Mouse (Mus musculus) layer of hippocampus, adult 8-10 months (tissue): ENCODE data around the gene 2510009E07Rik. TPM values are rescaled to one million over a fixed set of nuclear protein-coding genes. Genes with fewer than 3 reads are reported as not detected.

Source experiments
- DNase-seq, 2 experiments: peaks; one replicate each; pipeline ENCODE4 v3.0.0; 2022; ENCODE audit warnings: low spot score in 2 of 2
- total RNA-seq, 4 experiments: library from RNA; stranded (reverse); gene quantifications; 2 replicates each; pipeline ENCODE4 v1.2.4; 2022

The 2510009E07Rik gene
- total RNA-seq, 4 experiments from 2014 or later, result 36.8 to 48.1 (median 41.6) TPM

DNA sequence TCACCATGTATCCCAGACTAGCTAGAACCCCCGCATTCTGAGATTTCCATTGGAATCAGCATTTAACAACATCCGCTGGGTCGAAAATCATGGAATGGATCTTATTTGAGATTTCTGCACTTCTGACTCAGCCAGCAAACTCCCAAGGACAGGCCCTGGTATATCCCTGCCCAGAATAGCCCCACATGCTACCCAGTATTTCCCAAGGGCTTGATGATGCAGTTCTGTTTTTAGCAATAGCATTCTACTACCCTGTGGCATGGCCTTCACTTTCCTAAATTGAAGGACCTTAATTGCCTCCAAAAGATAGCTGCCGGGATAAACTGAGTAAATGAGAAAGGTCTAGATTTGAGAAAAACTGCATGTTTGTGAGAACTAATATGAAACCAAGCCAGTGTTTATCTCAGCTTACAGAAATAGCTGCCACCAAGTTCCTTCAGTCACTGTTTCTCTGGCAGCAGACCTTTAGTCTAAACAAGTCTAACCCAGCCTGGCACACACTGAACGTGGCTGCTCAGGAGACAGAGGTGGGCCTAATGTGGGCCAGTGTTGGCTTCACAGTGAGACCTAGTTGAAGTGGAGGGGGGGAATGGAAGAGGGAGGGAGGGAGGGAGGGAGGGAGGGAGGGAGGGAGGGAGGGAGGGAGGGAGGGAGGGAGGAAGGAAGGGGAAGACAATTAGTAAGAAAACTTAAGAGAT lies 58.2 kb downstream of the 2510009E07Rik start:
- DNase-seq, result no peak

DNA sequence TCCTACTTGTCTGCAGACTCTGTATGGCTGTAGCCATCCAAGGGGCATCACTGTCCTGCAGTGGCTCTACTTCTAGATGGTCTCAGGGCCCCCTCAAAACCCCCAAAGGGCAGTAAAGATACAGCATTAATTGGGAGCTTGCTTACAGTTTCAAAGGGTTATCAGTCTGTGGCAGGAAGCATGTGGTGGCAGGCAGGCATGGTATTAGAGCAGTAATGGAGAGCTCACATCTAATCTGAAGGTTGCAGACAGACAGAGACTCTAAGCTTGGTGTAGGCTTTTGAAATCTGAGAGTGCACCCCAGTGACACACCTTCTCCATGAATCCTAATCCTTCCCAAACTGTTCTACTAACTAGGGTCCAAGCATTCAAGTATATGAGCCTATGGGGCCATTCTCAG lies 60.0 kb downstream of the 2510009E07Rik start:
- DNase-seq, result no peak

- DNase-seq, result no peak
These were observed 62.6 kb downstream of the 2510009E07Rik start for GRCm38 (mm10) chr16:21631815-21632222.

DNA sequence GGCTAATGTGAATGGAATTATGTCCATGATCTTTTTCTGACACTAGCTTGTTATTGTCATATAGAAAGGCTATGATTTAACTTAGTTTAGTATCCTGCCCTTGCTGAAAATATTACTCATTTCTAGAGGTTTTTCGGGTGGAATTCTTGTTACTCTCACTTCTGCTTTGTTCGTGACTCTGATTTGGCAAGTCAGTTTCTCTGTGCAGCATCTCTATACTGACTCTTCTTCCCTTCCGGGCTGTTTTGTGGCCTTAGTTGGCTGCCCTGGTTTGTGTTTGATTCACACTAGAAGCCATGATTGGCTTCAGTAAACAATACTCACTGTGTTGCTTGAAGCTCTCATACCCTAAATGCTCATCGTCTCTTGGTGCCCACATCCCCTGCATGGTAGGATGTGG lies 63.9 kb downstream of the 2510009E07Rik start:
- DNase-seq, result no peak

GRCm38 (mm10) chr16:21628061-21628591 lies 66.3 kb downstream of the 2510009E07Rik start:
- DNase-seq, result no peak

GRCm38 (mm10) chr16:21627248-21627647 lies 67.2 kb downstream of the 2510009E07Rik start:
- DNase-seq, result no peak

DNA sequence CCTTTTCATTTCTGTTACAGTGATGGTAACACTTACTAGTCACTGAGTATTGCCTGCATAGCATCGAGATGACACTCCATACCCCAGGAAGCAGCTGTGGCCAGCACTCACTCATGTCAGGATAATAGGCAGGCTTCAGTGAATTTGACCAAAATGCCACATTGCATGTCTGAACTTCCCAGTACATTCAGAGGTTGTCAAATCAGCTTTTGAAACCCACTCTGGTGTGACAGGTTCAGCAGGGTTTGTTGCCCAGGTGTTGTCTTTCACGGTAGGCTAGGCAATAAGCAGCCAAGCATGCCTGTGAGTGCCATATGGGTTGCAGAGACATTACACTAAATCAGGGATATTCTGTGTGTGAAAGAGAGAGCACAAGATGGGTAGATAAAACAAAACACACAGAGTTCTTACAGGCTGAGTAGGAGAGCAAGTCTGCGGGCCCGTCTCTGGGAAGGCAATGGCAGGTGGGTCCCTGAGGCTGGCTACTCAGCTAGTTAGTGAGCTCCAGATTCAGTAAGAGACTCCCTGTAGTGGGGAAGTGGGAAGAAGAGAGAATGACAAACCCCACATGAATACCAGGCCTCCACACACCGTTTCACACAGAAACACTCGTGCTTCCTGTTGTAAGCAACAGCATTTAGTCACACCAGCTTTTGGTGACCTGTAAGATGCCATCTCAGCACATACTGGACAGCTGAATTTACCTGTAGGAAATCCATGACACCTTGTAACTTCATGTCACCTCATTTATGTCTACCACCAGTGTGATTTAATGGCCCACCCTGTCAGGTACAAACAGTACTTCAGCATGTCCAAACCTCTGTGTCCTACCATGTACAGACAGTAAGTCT lies 68.5 kb downstream of the 2510009E07Rik start:
- no peak for DNase-seq

DNA sequence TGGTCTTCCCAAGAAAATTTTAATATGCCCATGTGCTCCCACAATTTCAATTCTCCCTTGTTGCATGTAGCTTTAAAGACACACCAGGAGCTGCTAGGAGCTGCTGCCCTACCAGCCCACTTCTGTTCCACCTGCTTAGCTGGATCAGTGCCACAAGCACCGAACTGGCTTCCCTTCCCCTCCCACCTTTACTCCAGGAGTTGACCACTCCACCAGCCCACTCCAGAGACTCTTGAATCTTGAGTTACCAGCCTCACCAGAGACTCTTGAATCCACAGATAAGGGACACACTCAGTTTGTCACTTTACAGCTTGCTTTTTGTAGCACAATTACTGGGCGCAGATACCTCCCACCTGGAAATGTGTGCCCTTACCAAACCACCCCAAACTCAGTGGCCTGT lies 73.8 kb downstream of the 2510009E07Rik start:
- DNase-seq, result no peak

GRCm38 (mm10) chr16:21615802-21616201 lies 78.7 kb downstream of the 2510009E07Rik start:
- DNase-seq, result no peak

DNA sequence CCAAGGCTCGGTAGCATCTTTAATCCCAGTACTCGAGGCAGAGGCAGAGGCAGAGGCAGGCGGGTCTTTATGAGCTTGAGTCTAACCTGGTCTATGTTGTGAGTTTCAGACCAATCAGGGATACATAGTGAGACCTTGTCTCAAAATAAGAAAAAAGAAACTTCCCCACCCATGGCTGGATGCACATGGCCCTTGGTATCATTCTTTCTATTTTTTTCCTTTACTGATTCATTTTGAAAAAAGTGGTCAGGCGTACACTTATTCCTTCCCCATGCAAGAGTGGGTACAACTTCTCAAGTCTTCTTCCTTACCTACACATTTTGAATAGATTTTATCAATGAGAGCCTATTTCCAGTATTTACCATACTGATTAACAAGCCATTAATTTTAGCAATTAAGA lies 84.0 kb downstream of the 2510009E07Rik start:
- no peak for DNase-seq

DNA sequence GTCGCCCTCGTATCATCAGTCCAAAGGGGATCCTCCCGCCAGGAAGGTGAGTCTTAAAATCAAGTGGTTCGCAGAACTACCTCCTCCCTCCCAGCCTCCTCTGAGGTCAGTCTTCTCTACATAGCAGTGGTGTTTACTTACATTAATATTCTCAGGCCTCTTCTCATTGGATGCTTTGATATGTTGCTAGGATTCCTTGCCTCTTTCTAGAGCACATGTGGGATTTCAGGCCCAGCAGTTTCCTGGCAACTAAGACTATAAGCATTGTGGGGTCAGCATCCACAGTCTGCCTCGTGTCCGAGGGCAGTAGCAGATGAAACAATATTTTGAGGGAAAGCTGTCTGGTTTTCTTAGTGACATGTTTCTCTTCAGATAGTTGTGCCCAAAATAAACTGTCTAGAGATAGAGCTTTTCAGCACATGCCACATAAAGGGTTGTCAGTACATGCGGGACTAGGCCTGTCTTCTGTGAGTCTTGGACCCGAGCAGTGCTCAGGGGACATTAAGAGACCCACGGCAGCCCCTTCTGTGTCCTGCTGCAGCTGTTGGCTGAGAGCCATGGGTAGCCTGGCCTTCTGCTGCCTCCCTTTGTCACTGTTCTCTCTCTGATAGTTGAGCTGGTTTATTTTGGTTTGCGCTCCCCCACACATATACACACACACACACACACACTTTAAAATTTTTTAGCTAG lies 86.1 kb downstream of the 2510009E07Rik start:
- DNase-seq, result no peak

- no peak for DNase-seq
These were observed 86.8 kb downstream of the 2510009E07Rik start for GRCm38 (mm10) chr16:21607651-21608040.

DNA sequence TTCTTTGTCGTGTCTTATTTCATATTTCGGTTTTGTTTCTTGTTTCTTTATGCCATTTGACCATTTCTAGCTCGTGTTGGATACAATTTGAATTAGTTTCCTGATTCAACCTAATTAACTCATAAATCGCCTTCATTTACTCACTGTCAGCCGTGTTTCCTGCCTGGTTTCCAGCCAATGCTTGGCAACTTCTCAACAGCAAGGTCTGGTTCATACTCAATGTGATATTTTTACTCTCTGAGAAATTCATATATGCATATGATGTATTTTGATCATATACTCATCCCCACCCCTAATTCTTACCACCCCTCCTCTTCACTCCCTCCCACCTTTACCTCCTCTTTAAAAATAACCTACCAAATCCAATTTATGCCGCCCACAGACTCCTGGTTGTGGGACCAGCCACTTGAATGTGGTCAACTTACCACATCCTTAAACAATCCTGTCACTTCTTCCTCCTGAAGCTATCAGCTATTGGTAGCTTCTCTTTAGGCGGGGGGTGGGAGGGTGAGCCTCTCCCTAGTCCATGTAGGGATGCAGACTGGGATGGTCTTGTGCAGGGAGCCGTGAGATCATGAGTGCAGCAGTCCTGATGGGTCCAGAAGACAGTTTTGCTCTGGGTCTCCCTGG lies 87.3 kb downstream of the 2510009E07Rik start:
- DNase-seq, result no peak

DNA sequence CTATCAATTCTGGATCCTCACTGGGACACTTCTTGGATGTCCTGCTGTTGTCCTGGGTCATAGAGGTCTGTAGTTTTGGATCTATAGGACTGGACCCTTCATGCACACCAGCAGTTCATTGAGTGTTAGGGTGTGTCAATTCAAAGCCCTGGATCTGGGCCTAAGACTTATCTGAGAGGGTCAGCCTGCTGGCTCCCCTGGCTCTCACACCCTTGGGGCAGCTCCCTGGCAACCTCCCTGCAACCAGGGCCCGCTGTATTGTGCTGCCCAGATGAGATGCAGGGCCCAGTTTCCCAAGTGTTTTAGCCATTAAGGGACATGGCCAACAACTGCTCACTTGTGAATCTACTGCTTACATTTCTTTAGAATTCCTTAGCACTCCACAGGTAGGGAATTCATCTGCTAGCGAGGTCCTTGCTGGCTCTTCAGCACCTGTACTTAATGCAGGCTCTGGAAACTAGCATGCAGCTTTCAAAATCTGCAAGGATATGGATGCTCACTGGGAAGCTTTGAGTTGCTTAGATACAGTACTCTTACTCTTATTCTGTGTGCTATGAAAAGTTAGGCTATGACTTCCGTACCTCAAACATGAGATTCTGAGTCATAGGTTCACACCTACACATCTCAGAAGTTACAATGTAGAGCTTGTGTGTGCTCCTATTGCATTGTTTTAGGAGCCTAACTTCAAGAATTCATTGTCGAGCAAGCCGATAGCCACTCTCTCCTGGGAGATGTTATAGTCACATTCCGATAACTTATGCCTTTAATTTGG lies 88.0 kb downstream of the 2510009E07Rik start:
- no peak for DNase-seq

DNA sequence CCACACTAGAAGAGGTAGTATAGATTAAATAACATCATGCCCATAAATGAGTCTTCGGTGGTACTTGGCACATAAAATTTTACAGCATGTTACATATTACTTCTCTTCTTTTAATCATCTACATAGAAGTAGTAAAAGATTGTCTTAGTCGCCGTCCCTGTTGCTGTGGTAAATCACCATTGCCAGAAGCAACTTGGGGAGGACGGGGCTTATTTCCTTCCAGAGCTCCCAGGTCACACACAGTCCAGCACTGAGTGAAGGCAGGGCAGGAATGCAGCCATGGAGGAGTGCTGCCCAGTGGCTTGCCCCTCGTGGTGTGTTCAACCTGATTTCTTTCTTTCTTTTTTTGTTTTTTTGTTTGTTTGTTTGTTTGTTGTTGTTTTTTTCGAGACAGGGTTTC lies 90.1 kb downstream of the 2510009E07Rik start:
- no peak for DNase-seq

Other genes with a start within 250 kb of the 2510009E07Rik start
- gene Ehhadh, start 93.1 kb upstream of the 2510009E07Rik start, total RNA-seq, result 1 to 10 TPM; 1.7 to 2.5 (median 2.2) TPM
- gene Map3k13, start 99.7 kb upstream of the 2510009E07Rik start, total RNA-seq, result 10 to 100 TPM; 11.4 to 17.8 (median 15.0) TPM